Mouse (Mus musculus) stomach, postnatal 0 days (tissue): ENCODE data around the gene Mtfr1l. TPM values are rescaled to one million over a fixed set of nuclear protein-coding genes. Genes with fewer than 3 reads are reported as not detected.

Source experiments
- ATAC-seq: fragments of 200-750 bp; cut with Nextera tagmentation; 2 replicates; pipeline ENCODE4 v1.8.0; 2017; ENCODE audit not compliant: low FRiP score, low TSS enrichment
- DNase-seq: peaks from one replicate; pipeline ENCODE4 v3.0.0-alpha.2; 2016; ENCODE audit warnings: low spot score
- H3K27ac ChIP-seq: fragments of 300-500 bp; sonication (generic); replicated peaks from 2 replicates; pipeline ENCODE4 v1.5.1; 2014; ENCODE audit warnings: mild to moderate bottlenecking, control low read depth
- H3K27me3 ChIP-seq: fragments of 300-500 bp; sonication (generic); 2 replicates; pipeline ENCODE4 v1.6.1; 2014; ENCODE audit warnings: low read length; ENCODE audit not compliant: control insufficient read depth, insufficient read depth
- H3K36me3 ChIP-seq: fragments of 300-500 bp; sonication (generic); 2 replicates; pipeline ENCODE4 v1.6.1; 2014; ENCODE audit warnings: low read length, mixed read lengths; ENCODE audit not compliant: control insufficient read depth, insufficient read depth
- H3K4me1 ChIP-seq: fragments of 300-500 bp; sonication (generic); replicated peaks from 2 replicates; pipeline ENCODE4 v1.6.1; 2014; ENCODE audit warnings: antibody characterized with exemption; ENCODE audit not compliant: control insufficient read depth, insufficient read depth
- H3K4me2 ChIP-seq: fragments of 300-500 bp; sonication (generic); replicated peaks from 2 replicates; pipeline ENCODE4 v1.6.1; 2014; ENCODE audit warnings: low read depth, mild to moderate bottlenecking, control low read depth, moderate library complexity
- H3K4me3 ChIP-seq: fragments of 300-500 bp; sonication (generic); 2 replicates; pipeline ENCODE4 v1.5.1; 2014; ENCODE audit warnings: low read depth, low read length, control low read depth
- H3K9ac ChIP-seq: fragments of 300-500 bp; sonication (generic); 2 replicates; pipeline ENCODE4 v1.6.1; 2014; ENCODE audit warnings: mild to moderate bottlenecking, low read length, control low read depth, mixed read lengths
- H3K9me3 ChIP-seq: fragments of 300-500 bp; sonication (generic); 2 replicates; pipeline ENCODE4 v1.6.1; 2016; ENCODE audit warnings: low read length; ENCODE audit not compliant: control insufficient read depth
- CTCF ChIP-seq: IDR thresholded peaks from 2 replicates; pipeline ENCODE4 v1.5.1; 2016; ENCODE audit warnings: antibody characterized with exemption, low read depth, mild to moderate bottlenecking, moderate library complexity
- EP300 ChIP-seq: optimal IDR thresholded peaks from 2 replicates; pipeline ENCODE3; 2016; ENCODE audit warnings: antibody characterized with exemption
- WGBS: fragments of 180-500 bp; shearing (Covaris S2); extraction: QIAGEN DNeasy Blood & Tissue Kit; methylation state at CpG from one replicate; pipeline ENCODE4 v1.1.7; 2014; 5-methylcytosine and 5-hydroxymethylcytosine counted together
- polyA plus RNA-seq: library from polyadenylated mRNA; unstranded; fragments of >200 nt; fragmentation: Nextera tagmentation; extraction: Ambion mirVana; gene quantifications from 2 replicates; pipeline ENCODE4 v1.2.1, GENCODE M21; 2015

The Mtfr1l gene
- polyA plus RNA-seq, 1 experiment from 2014 or later: 64.7 TPM

DNA sequence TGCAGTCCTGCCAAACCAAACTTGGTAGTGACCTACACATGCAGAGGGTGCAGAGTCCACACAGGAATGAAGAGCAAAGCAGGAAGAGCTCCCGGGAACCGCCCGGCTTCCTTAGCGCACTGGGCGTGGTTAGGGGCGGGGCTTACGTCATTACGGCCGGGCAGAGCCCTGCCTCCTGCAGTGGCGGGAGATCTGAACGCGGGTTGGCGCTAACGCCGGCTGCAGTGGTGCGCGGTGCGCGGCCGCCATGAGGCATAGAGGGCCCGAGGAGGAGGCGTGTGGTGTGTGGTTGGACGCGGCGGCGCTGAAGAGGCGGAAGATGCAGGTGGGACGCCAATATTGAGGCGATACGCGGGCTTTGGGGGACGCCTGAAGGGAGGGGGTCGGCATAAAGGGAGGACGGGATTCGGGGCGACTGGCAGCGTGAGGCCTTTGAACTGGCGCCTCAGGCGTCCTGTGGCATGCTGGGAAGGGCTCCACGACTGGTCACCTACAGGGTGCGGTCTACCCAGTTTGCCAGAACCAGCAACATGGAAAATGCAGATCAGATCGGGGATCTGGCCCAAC, 24.3 kb downstream of the Mtfr1l start, which contains the start of gene Aunip:
Gene Aunip, plus strand, starts transcription at position 155 of the 567 bp plus-strand sequence.
- TF ChIP-seq CTCF (peak; percentile 36; the same call in 1 of the 2 replicates), EP300 (no peak)
- H3K27me3 ChIP-seq: no peaks in the 10 kb centered on the region
- peak within 1 kb of the TSS; percentile 87 for H3K4me2 ChIP-seq
- peak within 1 kb of the TSS; percentile 41; the same call in 1 of the 2 replicates for H3K9ac ChIP-seq
- no peak within 1 kb of the TSS for H3K27ac ChIP-seq
- no peaks in the 10 kb centered on the region for H3K9me3 ChIP-seq
- 0 out of 2 replicates have a peak, but pooled peaks cover 3% of the 10 kb centered on the region for H3K36me3 ChIP-seq
- H3K4me1 ChIP-seq: 0 out of 2 replicates have a peak, but pooled peaks cover 2% of the 10 kb centered on the region
- peak; percentile 96 for DNase-seq
- H3K4me3 ChIP-seq: peak within 1 kb of the TSS; percentile 49
- WGBS: under 1% methylated on average over 42 of the region's 42 CpGs
- ATAC-seq: peak; percentile 96

DNA sequence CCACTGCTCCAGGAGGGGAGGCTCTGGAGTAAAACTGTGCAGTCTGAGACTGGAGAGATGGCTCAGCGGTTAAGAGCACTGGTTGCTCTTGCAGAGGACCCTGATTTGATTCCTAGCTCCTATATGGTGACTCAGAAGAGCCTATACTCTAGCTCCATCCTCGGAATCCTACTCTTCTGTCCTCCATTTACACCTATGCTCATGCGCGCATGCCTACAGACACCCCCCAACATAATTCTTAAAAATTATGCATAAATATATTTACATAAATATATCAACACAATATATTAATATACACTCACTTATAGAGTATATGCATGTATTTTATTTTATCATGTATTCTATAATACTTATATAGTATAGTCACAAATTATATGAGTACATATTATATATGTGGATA, 24.8 kb downstream of the Mtfr1l start:
- Histone ChIP-seq H3K4me2 (no peak overlapping the region; the same call in 1 of the 2 replicates), H3K4me3 (no peak overlapping the region), H3K27me3 (no peaks in the 10 kb centered on the region), H3K9me3 (no peaks in the 10 kb centered on the region), H3K27ac (no peak overlapping the region), H3K4me1 (0 out of 2 replicates have a peak, but pooled peaks cover 2% of the 10 kb centered on the region), H3K9ac (no peak overlapping the region), H3K36me3 (0 out of 2 replicates have a peak, but pooled peaks cover 3% of the 10 kb centered on the region)
- TF ChIP-seq CTCF (no peak), EP300 (no peak)
- DNase-seq (no peak), ATAC-seq (0 out of 2 replicates have a peak, but pooled peaks have one; percentile 0)
- 81% methylated on average over 4 of the region's 4 CpGs for WGBS

DNA sequence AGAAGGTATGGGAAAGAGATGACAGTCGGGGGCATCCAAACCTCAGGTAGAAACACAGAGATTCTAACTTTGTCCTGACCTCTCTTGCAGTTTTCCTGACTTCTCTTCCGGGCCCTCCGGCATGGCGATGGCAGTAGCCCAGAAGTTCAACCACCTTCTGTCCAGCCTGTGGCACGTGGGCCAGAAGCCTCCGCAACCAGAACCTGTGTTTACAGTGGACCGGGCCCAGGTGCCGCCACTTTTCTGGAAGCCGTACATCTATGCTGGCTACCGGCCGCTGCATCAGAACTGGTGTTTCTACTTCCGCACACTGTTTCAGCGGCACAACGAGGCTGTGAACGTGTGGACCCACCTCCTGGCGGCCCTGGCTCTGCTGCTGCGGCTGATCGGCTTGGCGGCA, 28.5 kb downstream of the Mtfr1l start:
- 0 out of 2 replicates have a peak, but pooled peaks cover 3% of the 10 kb centered on the region for H3K36me3 ChIP-seq
- no peak overlapping the region for H3K4me3 ChIP-seq
- H3K9ac ChIP-seq: no peak overlapping the region
- 0 out of 2 replicates have a peak, but pooled peaks cover 2% of the 10 kb centered on the region for H3K4me1 ChIP-seq
- DNase-seq (no peak), ATAC-seq (no peak)
- H3K27me3 ChIP-seq: no peaks in the 10 kb centered on the region
- H3K4me2 ChIP-seq: no peak overlapping the region
- H3K27ac ChIP-seq: no peak overlapping the region
- TF ChIP-seq EP300 (no peak), CTCF (no peak)
- no peaks in the 10 kb centered on the region for H3K9me3 ChIP-seq
- WGBS: 85% methylated on average over 19 of the region's 19 CpGs

DNA sequence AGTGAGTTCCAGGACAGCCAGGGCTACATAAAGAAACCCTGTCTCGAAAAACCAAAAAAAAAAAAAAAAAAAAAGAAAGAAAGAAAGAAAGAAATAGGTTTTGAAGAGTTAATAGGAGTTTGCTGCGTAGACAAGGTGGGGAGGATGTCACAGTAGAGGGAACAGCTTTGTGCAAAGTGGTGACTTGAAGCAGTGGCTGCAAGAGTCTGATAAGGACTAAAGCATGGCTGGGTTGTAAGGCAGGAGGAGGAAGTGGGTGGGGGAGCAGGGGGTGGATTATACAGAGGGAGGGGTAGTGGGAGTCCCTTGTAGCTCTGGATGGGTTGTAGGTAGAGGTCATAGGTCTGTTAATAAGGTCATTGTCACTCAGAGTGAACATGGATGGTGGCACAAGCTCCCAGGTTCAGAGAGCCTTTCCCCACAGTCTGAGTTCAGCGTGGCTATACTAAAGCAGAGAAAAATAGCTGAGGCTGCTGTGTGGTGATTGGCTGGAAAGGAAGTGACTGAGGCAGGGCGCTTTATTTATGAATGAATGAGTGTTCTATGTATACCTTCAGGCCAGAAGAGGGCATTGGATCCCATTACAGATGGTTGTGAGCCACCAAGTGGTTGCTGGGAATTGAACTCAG, 29.1 kb downstream of the Mtfr1l start:
- H3K27me3 ChIP-seq: no peaks in the 10 kb centered on the region
- H3K9me3 ChIP-seq: no peaks in the 10 kb centered on the region
- no peak overlapping the region for H3K4me2 ChIP-seq
- H3K4me1 ChIP-seq: 0 out of 2 replicates have a peak, but pooled peaks cover 1% of the 10 kb centered on the region
- H3K4me3 ChIP-seq: no peak overlapping the region
- 0 out of 2 replicates have a peak, but pooled peaks cover 3% of the 10 kb centered on the region for H3K36me3 ChIP-seq
- TF ChIP-seq CTCF: 0 out of 2 replicates have a peak, but pooled peaks have one; percentile 3
- TF ChIP-seq EP300: no peak
- DNase-seq (no peak), ATAC-seq (no peak)
- no peak overlapping the region for H3K9ac ChIP-seq
- H3K27ac ChIP-seq: no peak overlapping the region
- WGBS: 70% methylated on average over 3 of the region's 4 CpGs

DNA sequence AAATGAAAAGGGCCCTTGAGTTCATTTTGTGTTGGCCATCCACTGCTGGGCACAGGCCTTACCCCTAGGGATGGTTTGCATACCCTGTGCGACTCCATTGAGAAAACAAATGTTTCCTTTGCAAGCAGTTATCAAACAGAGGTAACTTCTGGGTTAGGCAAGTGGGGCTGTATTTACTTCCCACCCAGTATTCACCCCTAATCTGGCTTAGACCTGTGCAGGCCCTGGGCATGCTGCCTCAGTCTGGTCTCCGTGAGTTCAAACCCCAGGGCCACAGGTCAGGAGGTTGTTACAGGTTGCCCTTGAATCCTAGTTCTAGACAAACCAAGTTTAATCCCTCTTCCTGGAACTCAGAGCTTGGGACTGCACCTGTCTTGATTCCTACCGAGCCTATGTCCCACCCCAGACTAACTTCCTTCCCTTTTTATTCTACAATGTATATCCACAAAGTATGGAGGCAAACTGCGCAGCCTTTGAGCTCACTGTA, 29.8 kb downstream of the Mtfr1l start:
- H3K27me3 ChIP-seq: no peaks in the 10 kb centered on the region
- 85% methylated on average over 4 of the region's 4 CpGs for WGBS
- H3K4me1 ChIP-seq: no peaks in the 10 kb centered on the region
- H3K9ac ChIP-seq: no peak overlapping the region
- no peaks in the 10 kb centered on the region for H3K9me3 ChIP-seq
- H3K36me3 ChIP-seq: 0 out of 2 replicates have a peak, but pooled peaks cover 3% of the 10 kb centered on the region
- H3K27ac ChIP-seq: no peak overlapping the region
- TF ChIP-seq EP300 (no peak), CTCF (no peak)
- H3K4me3 ChIP-seq: no peak overlapping the region
- DNase-seq (no peak), ATAC-seq (no peak)
- no peak overlapping the region for H3K4me2 ChIP-seq
